In genomic region chr14:11554306-11555041, GRCm38 (mm10) we compare ENCODE assay signal across 8 mouse cellular contexts. TPM values are rescaled to one million over a fixed set of nuclear protein-coding genes. Genes with fewer than 3 reads are reported as not detected.
DNase-seq lines count a peak whose midpoint lies in the region; ATAC-seq lines count a peak whose summit lies in the region.

No protein-coding gene starts in this region.

- peak overlapping the region; percentile 93 for H3K27ac ChIP-seq in hindbrain, embryonic 11.5 days (ENCODE audit: low read depth, low read length)
- peak overlapping the region; percentile 100 for H3K27ac ChIP-seq in lung, embryonic 16.5 days (ENCODE audit: low read length)

- H3K9ac ChIP-seq in hindbrain, embryonic 11.5 days (ENCODE audit: low read depth, low read length): peak overlapping the region; percentile 88
- peak overlapping the region; percentile 94 for H3K9ac ChIP-seq in lung, embryonic 16.5 days (ENCODE audit: low read length)

- peak; percentile 62 for ATAC-seq in hindbrain, embryonic 11.5 days (ENCODE audit: low FRiP score)
- ATAC-seq in lung, embryonic 16.5 days (ENCODE audit: low read depth): peak; percentile 54

- no peaks in the 10 kb centered on the region; the same call in 1 of the 2 replicates for H3K4me1 ChIP-seq in hindbrain, embryonic 11.5 days (replicated peaks; ENCODE audit: control insufficient read depth, insufficient read depth, low read length)
- H3K4me1 ChIP-seq in lung, embryonic 16.5 days (replicated peaks; ENCODE audit: control insufficient read depth, insufficient read depth, low read length): peaks cover 15% of the 10 kb centered on the region

- peak overlapping the region; percentile 83 for H3K4me3 ChIP-seq in hindbrain, embryonic 11.5 days (ENCODE audit: low read depth, low read length)
- H3K4me3 ChIP-seq in lung, embryonic 16.5 days (ENCODE audit: low read length): peak overlapping the region; percentile 73

- no peaks in the 10 kb centered on the region for H3K36me3 ChIP-seq in hindbrain, embryonic 11.5 days (ENCODE audit: control insufficient read depth, insufficient read depth, low read length)
- no peaks in the 10 kb centered on the region for H3K36me3 ChIP-seq in lung, embryonic 16.5 days (ENCODE audit: control insufficient read depth, insufficient read depth, low read length)

- H3K27me3 ChIP-seq in hindbrain, embryonic 11.5 days (ENCODE audit: control insufficient read depth, insufficient read depth, low read length): no peaks in the 10 kb centered on the region
- H3K27me3 ChIP-seq in lung, embryonic 16.5 days (ENCODE audit: control insufficient read depth, insufficient read depth, low read depth, low read length): no peaks in the 10 kb centered on the region

- H3K9me3 ChIP-seq in hindbrain, embryonic 11.5 days (ENCODE audit: control insufficient read depth, low read length): no peaks in the 10 kb centered on the region
- H3K9me3 ChIP-seq in lung, embryonic 16.5 days (ENCODE audit: control insufficient read depth, low read length): no peaks in the 10 kb centered on the region

- DNase-seq in NIH3T3 (ENCODE audit: low read depth): peak; percentile 38
- peak; percentile 76 to 77 for DNase-seq in cerebellum, postnatal 10 days
- DNase-seq in frontal cortex, postnatal 14 days (ENCODE audit: low spot score in 2 of 2): peak; percentile 24 to 55
- peak; percentile 78 for DNase-seq in hindbrain, embryonic 11.5 days (ENCODE audit: low spot score)
- peak; percentile 38 to 58 for DNase-seq in layer of hippocampus, postnatal 25 days (ENCODE audit: extremely low spot score in 1 of 2, low spot score in 1 of 2)
- peak; percentile 57 for DNase-seq in right cerebral cortex, adult 18-20 months
- no peak for DNase-seq in c-Kit-positive CD71-positive TER-119-positive erythroid progenitor cells, embryonic 14.5 days (ENCODE audit: low spot score)

- H3K4me2 ChIP-seq in hindbrain, embryonic 11.5 days (replicated peaks; ENCODE audit: low read depth, low read length): peak overlapping the region; percentile 92
- H3K4me2 ChIP-seq in lung, embryonic 16.5 days (ENCODE audit: low read depth, low read length): peak overlapping the region; percentile 96

- under 1% methylated on average over 45 of the region's 46 CpGs for WGBS in hindbrain, embryonic 11.5 days
- WGBS in lung, embryonic 16.5 days: under 1% methylated on average over 46 of the region's 46 CpGs

RNA-seq across cellular contexts. Expression of gene Ptprg, which starts 1.1 kb away (rescaled TPM):
- polyA plus RNA-seq in hindbrain, embryonic 11.5 days (2014; fragmentation: Nextera tagmentation; extraction: Ambion mirVana): 45.0 and 46.6 TPM in 2 replicates
- total RNA-seq in layer of hippocampus, postnatal 25 days (2021): 100 to 1,000 TPM; 109 to 133 TPM
- 25.2 and 26.5 TPM in 2 replicates for polyA plus RNA-seq in lung, embryonic 16.5 days (2015; fragmentation: Nextera tagmentation; extraction: Ambion mirVana)
